Mouse (Mus musculus) brain, adult 2 months (tissue): ENCODE data around the gene Sbds.

Source experiments
- DNase-seq: peaks from one replicate; pipeline ENCODE4 v3.0.0; 2011; ENCODE audit warnings: low read depth, low spot score

Sbds gene

GRCm38 (mm10) chr5:130200233-130201029 lies 54.9 kb downstream of the Sbds start:
- no peak for DNase-seq

GRCm38 (mm10) chr5:130197981-130198380 lies 57.3 kb downstream of the Sbds start:
- no peak for DNase-seq

GRCm38 (mm10) chr5:130197454-130197853 lies 57.9 kb downstream of the Sbds start:
- no peak for DNase-seq

GRCm38 (mm10) chr5:130196307-130196706 lies 59.0 kb downstream of the Sbds start:
- no peak for DNase-seq
